Mouse (Mus musculus) midbrain, embryonic 13.5 days (tissue): ENCODE results near the gene Ifng. TPM values are rescaled to one million over a fixed set of nuclear protein-coding genes. Genes with fewer than 3 reads are reported as not detected.

Source experiments
- ATAC-seq: fragments of 200-750 bp; cut with Nextera tagmentation; 2 replicates; pipeline ENCODE4 v1.8.0; 2017; ENCODE audit warnings: mild to moderate bottlenecking, moderate TSS enrichment, moderate library complexity
- H3K27ac ChIP-seq: fragments of 300-500 bp; sonication (generic); 2 replicates; pipeline ENCODE4 v1.5.1; 2015; ENCODE audit warnings: inconsistent platforms, mild to moderate bottlenecking, moderate library complexity
- H3K27me3 ChIP-seq: fragments of 300-500 bp; sonication (generic); 2 replicates; pipeline ENCODE4 v1.6.1; 2015; ENCODE audit warnings: mild to moderate bottlenecking, inconsistent platforms
- H3K36me3 ChIP-seq: fragments of 300-500 bp; sonication (generic); 2 replicates; pipeline ENCODE4 v1.6.1; 2015; ENCODE audit warnings: mild to moderate bottlenecking, inconsistent platforms
- H3K4me1 ChIP-seq: fragments of 300-500 bp; sonication (generic); replicated peaks from 2 replicates; pipeline ENCODE4 v1.6.1; 2015; ENCODE audit warnings: inconsistent platforms
- H3K4me2 ChIP-seq: fragments of 300-500 bp; sonication (generic); replicated peaks from 2 replicates; pipeline ENCODE4 v1.6.1; 2015; ENCODE audit warnings: moderate library complexity, mild to moderate bottlenecking, inconsistent platforms
- H3K4me3 ChIP-seq: fragments of 300-500 bp; sonication (generic); replicated peaks from 2 replicates; pipeline ENCODE4 v1.5.1; 2015; ENCODE audit warnings: mild to moderate bottlenecking, inconsistent platforms
- H3K9ac ChIP-seq: fragments of 300-500 bp; sonication (generic); replicated peaks from 2 replicates; pipeline ENCODE4 v1.6.1; 2015; ENCODE audit warnings: mild to moderate bottlenecking, inconsistent platforms
- H3K9me3 ChIP-seq: fragments of 300-500 bp; sonication (generic); 2 replicates; pipeline ENCODE4 v1.6.1; 2016; ENCODE audit warnings: mild to moderate bottlenecking, inconsistent platforms
- WGBS: fragments of 180-500 bp; shearing (Covaris S2); methylation state at CpG from one replicate; pipeline ENCODE4 v1.1.7; 2015; 5-methylcytosine and 5-hydroxymethylcytosine counted together
- polyA plus RNA-seq: library from polyadenylated mRNA; unstranded; fragments of >200 nt; fragmentation: Nextera tagmentation; extraction: Ambion mirVana; gene quantifications from 2 replicates; pipeline ENCODE4 v1.2.1, GENCODE M21; 2015

Ifng gene
- polyA plus RNA-seq = not detected in 2 replicates

DNA sequence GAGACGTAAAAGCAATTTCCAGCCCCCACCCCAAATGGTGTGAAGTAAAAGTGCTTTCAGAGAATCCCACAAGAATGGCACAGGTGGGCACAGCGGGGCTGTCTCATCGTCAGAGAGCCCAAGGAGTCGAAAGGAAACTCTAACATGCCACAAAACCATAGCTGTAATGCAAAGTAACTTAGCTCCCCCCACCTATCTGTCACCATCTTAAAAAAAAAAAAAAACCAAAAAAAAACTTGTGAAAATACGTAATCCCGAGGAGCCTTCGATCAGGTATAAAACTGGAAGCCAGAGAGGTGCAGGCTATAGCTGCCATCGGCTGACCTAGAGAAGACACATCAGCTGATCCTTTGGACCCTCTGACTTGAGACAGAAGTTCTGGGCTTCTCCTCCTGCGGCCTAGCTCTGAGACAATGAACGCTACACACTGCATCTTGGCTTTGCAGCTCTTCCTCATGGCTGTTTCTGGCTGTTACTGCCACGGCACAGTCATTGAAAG lies at the start of gene Ifng:
TSS of gene Ifng (plus strand) at position 305 of the 499 bp plus-strand sequence.
- 96% methylated on average over 11 of the region's 11 CpGs for WGBS
- Histone ChIP-seq H3K9ac (no peak within 1 kb of the TSS), H3K36me3 (no peaks in the 10 kb centered on the region), H3K27me3 (no peaks in the 10 kb centered on the region), H3K9me3 (no peaks in the 10 kb centered on the region), H3K4me1 (no peaks in the 10 kb centered on the region), H3K27ac (no peak within 1 kb of the TSS), H3K4me3 (no peak within 1 kb of the TSS), H3K4me2 (no peak within 1 kb of the TSS)
- no peak for ATAC-seq

DNA sequence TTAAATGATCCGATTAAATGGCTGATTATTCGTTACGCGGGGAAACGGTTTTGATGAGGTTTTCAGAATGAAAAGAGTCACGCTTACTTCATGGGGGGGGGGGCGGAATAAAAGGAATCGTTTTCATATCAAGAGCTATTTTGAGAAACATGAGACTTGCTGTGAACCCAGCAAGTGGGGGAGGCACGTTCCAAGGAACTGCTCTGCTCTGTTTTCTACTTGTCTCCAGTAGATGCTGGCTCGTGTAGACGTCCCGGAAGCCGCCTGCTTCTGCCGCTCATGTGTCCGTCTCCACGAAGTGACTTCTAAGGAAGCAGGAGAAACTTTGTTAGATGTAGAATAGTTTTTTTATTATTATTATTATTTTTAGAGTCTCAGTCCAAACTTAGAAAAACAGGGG lies 40.9 kb upstream of the Ifng start:
- 87% methylated on average over 16 of the region's 16 CpGs for WGBS

DNA sequence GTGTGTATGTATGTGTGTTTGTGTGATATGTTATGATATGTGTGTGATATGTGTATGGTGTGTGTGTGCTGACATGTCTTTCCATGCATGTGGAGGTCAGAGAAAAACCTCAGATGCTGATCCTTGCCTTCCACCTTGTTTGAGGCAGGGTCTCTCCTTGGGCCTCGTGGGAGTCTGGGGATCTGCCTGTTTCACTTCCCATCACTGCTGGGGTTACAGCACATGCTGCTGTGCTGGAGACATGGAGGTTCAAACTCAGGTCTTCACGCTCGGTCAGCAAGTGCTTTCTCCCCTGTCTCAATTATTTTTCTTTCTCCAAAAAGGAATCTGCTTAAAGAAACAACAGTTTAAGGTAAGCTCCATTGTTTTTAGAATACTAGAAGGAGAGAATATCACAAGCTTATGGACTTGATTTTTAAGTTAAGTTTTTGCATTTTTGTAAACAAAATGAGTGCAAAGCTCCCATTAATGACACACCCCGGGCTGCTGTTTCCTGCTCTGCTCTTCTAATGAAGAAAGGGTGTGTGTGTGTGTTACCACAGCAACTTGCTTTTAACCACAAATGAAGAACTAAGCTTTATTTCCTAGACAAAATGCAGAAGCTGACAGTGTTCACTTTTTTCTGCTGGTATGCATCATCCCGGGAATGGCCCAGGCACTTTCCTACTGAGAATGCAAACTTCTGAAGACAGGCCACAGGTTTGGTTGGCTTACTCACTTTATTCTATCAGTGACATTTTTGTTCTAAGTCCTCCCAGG lies 34.2 kb upstream of the Ifng start:
- ATAC-seq = no peak
- Histone ChIP-seq H3K9ac (no peak overlapping the region), H3K27ac (no peak overlapping the region), H3K9me3 (no peaks in the 10 kb centered on the region), H3K27me3 (no peaks in the 10 kb centered on the region), H3K4me1 (no peaks in the 10 kb centered on the region), H3K36me3 (no peaks in the 10 kb centered on the region), H3K4me3 (no peak overlapping the region), H3K4me2 (no peak overlapping the region)
- 86% methylated on average over 5 of the region's 5 CpGs for WGBS

More for the DNA sequence above, 40.9 kb upstream of the Ifng start:
- Histone ChIP-seq H3K4me2 (no peak overlapping the region), H3K36me3 (no peaks in the 10 kb centered on the region), H3K4me1 (no peaks in the 10 kb centered on the region), H3K9me3 (no peaks in the 10 kb centered on the region), H3K27ac (no peak overlapping the region), H3K4me3 (no peak overlapping the region), H3K9ac (no peak overlapping the region), H3K27me3 (no peaks in the 10 kb centered on the region)
- ATAC-seq = no peak

DNA sequence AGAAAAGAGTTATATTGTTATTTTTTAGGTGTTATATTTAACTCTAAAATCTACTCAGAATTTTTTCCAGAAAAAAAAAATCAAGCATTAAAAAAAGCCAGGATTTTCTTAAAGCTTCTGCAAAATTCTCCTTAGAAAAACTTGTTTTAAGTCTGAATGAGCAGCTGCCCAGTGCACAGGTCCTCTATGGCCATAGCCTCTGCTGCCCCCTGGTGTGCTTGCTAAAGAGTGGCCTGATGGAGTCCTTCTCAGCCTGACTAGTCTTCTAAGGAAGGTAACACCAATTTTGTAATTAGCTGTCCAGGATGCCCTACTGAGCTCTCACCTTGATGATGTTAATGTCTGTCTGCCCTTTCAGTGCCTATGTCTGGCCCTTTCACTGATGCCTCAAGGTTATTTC lies 29.5 kb upstream of the Ifng start:
- H3K9ac ChIP-seq = no peak overlapping the region
- H3K36me3 ChIP-seq = no peaks in the 10 kb centered on the region
- H3K27me3 ChIP-seq = no peaks in the 10 kb centered on the region
- no peak for ATAC-seq
- H3K4me2 ChIP-seq = no peak overlapping the region
- no peaks in the 10 kb centered on the region for H3K4me1 ChIP-seq
- no peaks in the 10 kb centered on the region for H3K9me3 ChIP-seq
- no peak overlapping the region for H3K4me3 ChIP-seq
- H3K27ac ChIP-seq = no peak overlapping the region

DNA sequence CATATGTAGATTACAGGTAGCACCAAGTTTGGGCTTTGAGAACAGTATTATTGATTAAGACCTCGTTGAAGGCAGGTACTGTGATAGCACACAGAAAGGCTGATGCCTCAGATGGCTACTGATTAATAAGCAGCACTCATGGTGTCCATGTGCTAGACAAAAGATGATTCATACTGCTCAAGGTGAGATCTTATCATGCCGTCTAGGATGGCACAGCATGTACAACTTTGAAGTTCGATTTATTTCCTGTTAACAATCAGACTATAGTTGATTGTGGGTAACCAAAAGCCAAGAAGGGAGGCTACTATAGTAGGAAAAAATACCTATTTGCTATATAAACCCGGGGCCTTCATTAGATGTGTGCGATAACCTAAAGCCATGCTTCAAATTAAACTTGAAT lies 28.1 kb upstream of the Ifng start:
- no peak for ATAC-seq
- WGBS = 81% methylated on average over 5 of the region's 5 CpGs
- Histone ChIP-seq H3K4me3 (no peak overlapping the region), H3K36me3 (no peaks in the 10 kb centered on the region), H3K9me3 (no peaks in the 10 kb centered on the region), H3K27ac (no peak overlapping the region), H3K4me2 (no peak overlapping the region), H3K4me1 (no peaks in the 10 kb centered on the region), H3K9ac (no peak overlapping the region), H3K27me3 (no peaks in the 10 kb centered on the region)

DNA sequence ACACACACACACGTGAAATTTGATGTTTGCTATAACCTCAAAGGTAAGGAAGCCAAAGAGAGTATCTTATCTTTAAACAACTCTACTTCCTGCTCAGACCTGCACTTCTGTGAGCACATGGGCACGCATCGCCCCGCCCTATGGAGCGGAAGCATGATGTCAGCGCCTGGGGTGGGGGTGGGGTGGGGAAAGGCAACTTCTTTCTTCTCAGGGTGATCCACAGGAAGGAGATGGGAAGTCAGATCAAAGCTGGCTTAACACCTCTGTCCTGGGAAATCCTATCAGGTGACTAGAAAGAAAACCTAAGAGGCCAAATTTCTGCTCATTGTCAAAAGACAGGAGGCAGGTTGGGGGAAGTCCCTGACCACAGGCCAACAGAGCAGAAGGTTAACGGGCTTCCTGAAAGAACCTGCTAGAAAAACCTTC lies 21.8 kb upstream of the Ifng start:
- no peak overlapping the region for H3K4me2 ChIP-seq
- WGBS = 82% methylated on average over 7 of the region's 7 CpGs
- no peaks in the 10 kb centered on the region for H3K27me3 ChIP-seq
- no peak overlapping the region for H3K27ac ChIP-seq
- H3K4me1 ChIP-seq = no peaks in the 10 kb centered on the region
- no peaks in the 10 kb centered on the region for H3K9me3 ChIP-seq
- H3K36me3 ChIP-seq = no peaks in the 10 kb centered on the region
- ATAC-seq = no peak
- H3K4me3 ChIP-seq = no peak overlapping the region
- no peak overlapping the region for H3K9ac ChIP-seq

DNA sequence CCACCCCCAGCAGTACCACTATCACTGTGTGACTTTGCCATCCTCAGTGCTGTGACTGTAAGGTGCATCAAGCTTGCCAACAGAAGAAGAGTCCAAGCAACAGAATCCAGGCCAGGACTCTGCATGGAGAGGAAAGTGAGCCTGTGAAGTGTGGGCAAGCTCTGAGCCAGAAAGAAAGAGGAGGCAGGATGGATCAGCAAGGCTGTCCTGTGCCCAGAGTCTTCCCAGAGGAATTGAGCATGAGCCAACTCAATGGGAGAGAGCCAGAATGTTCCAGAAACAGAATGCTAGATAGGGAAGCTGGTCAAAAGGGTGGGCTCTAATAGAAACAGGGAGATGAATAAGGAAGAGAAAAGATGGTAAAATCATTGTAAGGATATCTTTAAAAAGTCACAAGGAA lies 19.9 kb upstream of the Ifng start:
- no peaks in the 10 kb centered on the region for H3K27me3 ChIP-seq

DNA sequence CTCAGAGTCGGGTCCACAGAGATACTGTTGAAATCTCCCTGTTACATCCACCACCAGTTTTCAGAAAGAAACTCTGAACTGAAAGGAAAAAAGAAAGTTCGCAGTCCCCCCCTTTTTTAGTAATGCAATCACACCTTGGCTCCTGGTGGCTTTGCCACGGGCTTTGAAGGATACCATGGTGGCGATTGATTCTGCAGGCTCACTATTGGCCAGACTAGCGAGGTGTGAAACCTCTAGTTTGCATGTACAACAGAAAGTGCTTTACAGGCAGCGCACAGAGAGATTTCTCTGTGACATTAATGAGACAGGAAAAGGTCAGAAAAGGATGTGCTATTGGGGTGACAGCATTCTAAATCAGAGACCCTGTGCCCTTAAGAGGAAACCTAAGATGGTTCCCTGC lies 5.3 kb upstream of the Ifng start:
- Histone ChIP-seq H3K4me2 (no peak overlapping the region), H3K9ac (no peak overlapping the region), H3K27ac (no peak overlapping the region), H3K36me3 (no peaks in the 10 kb centered on the region), H3K27me3 (no peaks in the 10 kb centered on the region), H3K4me1 (no peaks in the 10 kb centered on the region), H3K9me3 (no peaks in the 10 kb centered on the region), H3K4me3 (no peak overlapping the region)
- ATAC-seq = no peak
- WGBS = 91% methylated on average over 6 of the region's 6 CpGs

More for the DNA sequence above, 19.9 kb upstream of the Ifng start:
- no peak overlapping the region for H3K4me3 ChIP-seq
- ATAC-seq = no peak
- no peaks in the 10 kb centered on the region for H3K9me3 ChIP-seq
- H3K4me2 ChIP-seq = no peak overlapping the region
- H3K36me3 ChIP-seq = no peaks in the 10 kb centered on the region
- no peak overlapping the region for H3K9ac ChIP-seq
- H3K4me1 ChIP-seq = no peaks in the 10 kb centered on the region
- no peak overlapping the region for H3K27ac ChIP-seq

DNA sequence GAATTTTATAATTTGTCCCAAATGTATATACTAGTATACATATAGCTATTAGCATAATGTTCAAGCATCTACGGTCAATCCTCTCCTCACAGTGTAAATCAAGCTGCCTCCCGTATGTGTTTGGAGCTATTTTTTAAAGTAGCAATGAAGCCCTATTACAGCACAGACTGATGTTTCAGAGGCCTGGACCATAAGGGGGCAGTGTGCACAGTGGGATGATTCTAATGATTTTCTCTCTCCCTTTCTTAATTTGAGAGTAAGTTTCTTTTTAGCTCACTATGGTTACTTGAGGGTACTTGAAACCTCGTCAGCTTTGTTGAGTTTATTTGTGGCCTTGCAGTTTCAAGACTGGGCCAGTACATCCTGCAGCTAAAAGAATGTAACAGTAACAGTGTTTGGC lies 1.1 kb downstream of the Ifng start:
- whole genome bisulfite sequencing = 77% methylated on average over 3 of the region's 3 CpGs
- Histone ChIP-seq H3K4me3 (no peak overlapping the region), H3K27ac (no peak overlapping the region), H3K27me3 (no peaks in the 10 kb centered on the region), H3K4me1 (no peaks in the 10 kb centered on the region), H3K36me3 (no peaks in the 10 kb centered on the region), H3K9me3 (no peaks in the 10 kb centered on the region), H3K4me2 (no peak overlapping the region), H3K9ac (no peak overlapping the region)
- no peak for ATAC-seq

DNA sequence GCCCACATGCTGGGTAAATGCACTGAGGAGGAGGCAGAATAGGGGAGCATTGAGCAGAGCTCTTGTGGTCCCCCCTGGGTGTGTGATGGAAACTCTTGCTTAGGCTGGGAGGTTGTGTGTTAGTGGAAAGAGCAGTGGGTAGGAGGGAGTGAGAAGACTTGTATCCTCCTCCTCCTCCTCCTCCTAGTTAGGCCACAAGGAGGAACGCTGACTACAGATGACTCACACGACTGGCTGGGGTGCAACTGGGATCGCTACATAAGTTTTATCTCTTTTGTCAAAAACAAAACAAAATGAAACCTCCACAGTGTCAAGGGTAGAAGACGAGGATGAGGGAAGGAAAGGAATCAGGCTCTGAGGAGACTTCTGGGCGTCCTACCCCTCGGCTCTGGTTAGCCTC lies 2.2 kb downstream of the Ifng start:
- Histone ChIP-seq H3K4me2 (no peak overlapping the region), H3K9ac (no peak overlapping the region), H3K9me3 (no peaks in the 10 kb centered on the region), H3K36me3 (no peaks in the 10 kb centered on the region), H3K4me3 (no peak overlapping the region), H3K27ac (no peak overlapping the region), H3K4me1 (no peaks in the 10 kb centered on the region), H3K27me3 (no peaks in the 10 kb centered on the region)
- no peak for ATAC-seq
- 92% methylated on average over 6 of the region's 6 CpGs for WGBS

DNA sequence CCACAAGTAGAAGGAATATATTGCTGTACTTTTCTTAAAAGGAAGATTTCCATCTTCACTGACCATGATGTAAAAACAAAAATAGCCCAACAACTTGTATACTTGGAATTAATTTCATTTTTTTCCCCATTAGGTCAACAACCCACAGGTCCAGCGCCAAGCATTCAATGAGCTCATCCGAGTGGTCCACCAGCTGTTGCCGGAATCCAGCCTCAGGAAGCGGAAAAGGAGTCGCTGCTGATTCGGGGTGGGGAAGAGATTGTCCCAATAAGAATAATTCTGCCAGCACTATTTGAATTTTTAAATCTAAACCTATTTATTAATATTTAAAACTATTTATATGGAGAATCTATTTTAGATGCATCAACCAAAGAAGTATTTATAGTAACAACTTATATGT lies 4.2 kb downstream of the Ifng start:
- WGBS = 96% methylated on average over 6 of the region's 6 CpGs
- no peak for ATAC-seq
- Histone ChIP-seq H3K9me3 (no peaks in the 10 kb centered on the region), H3K9ac (no peak overlapping the region), H3K27ac (no peak overlapping the region), H3K27me3 (no peaks in the 10 kb centered on the region), H3K36me3 (no peaks in the 10 kb centered on the region), H3K4me1 (no peaks in the 10 kb centered on the region), H3K4me2 (no peak overlapping the region), H3K4me3 (no peak overlapping the region)

DNA sequence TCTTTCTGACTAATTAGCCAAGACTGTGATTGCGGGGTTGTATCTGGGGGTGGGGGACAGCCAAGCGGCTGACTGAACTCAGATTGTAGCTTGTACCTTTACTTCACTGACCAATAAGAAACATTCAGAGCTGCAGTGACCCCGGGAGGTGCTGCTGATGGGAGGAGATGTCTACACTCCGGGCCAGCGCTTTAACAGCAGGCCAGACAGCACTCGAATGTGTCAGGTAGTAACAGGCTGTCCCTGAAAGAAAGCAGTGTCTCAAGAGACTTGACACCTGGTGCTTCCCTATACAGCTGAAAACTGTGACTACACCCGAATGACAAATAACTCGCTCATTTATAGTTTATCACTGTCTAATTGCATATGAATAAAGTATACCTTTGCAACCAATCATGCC lies 4.7 kb downstream of the Ifng start:
- Histone ChIP-seq H3K27ac (no peak overlapping the region), H3K4me2 (no peak overlapping the region), H3K4me1 (no peaks in the 10 kb centered on the region), H3K27me3 (no peaks in the 10 kb centered on the region), H3K9ac (no peak overlapping the region), H3K9me3 (no peaks in the 10 kb centered on the region), H3K36me3 (no peaks in the 10 kb centered on the region), H3K4me3 (no peak overlapping the region)
- no peak for ATAC-seq
- 84% methylated on average over 8 of the region's 8 CpGs for WGBS

DNA sequence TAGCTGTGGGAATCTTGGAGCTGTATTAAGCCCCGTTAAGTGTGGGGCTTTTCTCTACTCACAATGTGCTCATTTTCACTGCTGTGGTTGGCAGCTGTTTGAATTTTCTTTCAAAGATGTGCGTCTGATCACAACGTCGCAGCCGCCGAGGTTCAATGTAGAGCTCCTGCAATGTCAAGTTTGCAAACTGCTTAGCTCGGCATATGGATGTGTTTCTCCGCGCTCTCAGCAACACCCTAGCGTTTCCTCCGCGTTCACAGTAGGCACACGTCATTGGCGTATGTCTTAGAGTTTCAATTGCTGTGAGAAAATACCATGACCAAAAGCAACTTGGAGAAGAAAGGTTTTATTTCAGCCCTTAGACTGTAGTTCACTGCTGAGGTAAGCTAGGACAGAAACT lies 5.1 kb downstream of the Ifng start:
- H3K4me2 ChIP-seq = no peak overlapping the region
- no peak overlapping the region for H3K4me3 ChIP-seq
- WGBS = 86% methylated on average over 14 of the region's 14 CpGs
- H3K4me1 ChIP-seq = no peaks in the 10 kb centered on the region
- no peak for ATAC-seq
- no peaks in the 10 kb centered on the region for H3K9me3 ChIP-seq
- H3K27ac ChIP-seq = no peak overlapping the region
- H3K9ac ChIP-seq = no peak overlapping the region
- no peaks in the 10 kb centered on the region for H3K27me3 ChIP-seq
- no peaks in the 10 kb centered on the region for H3K36me3 ChIP-seq
